Mouse (Mus musculus) cerebellum, adult 8-10 months (tissue): ENCODE measurements around the gene Dda1.
A peak's percentile ranks its signal among the peaks of the same experiment; 100 is the strongest.

ENCODE experiments used
- DNase-seq: peaks from one replicate; pipeline ENCODE4 v3.0.0; 2022

Dda1 gene

GRCm38 (mm10) chr8:71469411-71469810 is 412 bp downstream of the Dda1 start:
- DNase-seq: peak; percentile 62

- peak; percentile 47 for DNase-seq
These were observed 1.3 kb downstream of the Dda1 start for GRCm38 (mm10) chr8:71470146-71470912.

- DNase-seq: peak; percentile 23
These were observed 1.9 kb downstream of the Dda1 start for GRCm38 (mm10) chr8:71470913-71471255.

- DNase-seq: peak; percentile 16
These were observed 2.9 kb downstream of the Dda1 start for GRCm38 (mm10) chr8:71471861-71472260.

- peak; percentile 13 for DNase-seq
These were observed 3.8 kb downstream of the Dda1 start for GRCm38 (mm10) chr8:71472601-71473386.

GRCm38 (mm10) chr8:71474344-71474743 is 5.3 kb downstream of the Dda1 start:
- DNase-seq: no peak

- no peak for DNase-seq
These were observed 6.0 kb downstream of the Dda1 start for GRCm38 (mm10) chr8:71474785-71475701.

GRCm38 (mm10) chr8:71475702-71476075 is 6.7 kb downstream of the Dda1 start:
- DNase-seq: no peak

- DNase-seq: peak; percentile 83
These were observed 7.3 kb downstream of the Dda1 start for GRCm38 (mm10) chr8:71476099-71476940.

- DNase-seq: no peak
These were observed 8.3 kb downstream of the Dda1 start for GRCm38 (mm10) chr8:71477196-71477845.

- DNase-seq: no peak
These were observed 9.9 kb downstream of the Dda1 start for GRCm38 (mm10) chr8:71478943-71479342.

- no peak for DNase-seq
These were observed 14.9 kb downstream of the Dda1 start for GRCm38 (mm10) chr8:71483932-71484331.

- no peak for DNase-seq
These were observed 15.7 kb downstream of the Dda1 start for GRCm38 (mm10) chr8:71484736-71485135.

GRCm38 (mm10) chr8:71485142-71486135 is 16.4 kb downstream of the Dda1 start, which contains the start of gene Ano8:
TSS of gene Ano8 (minus strand) at chr8:71485963.
- peak; percentile 84 for DNase-seq

- no peak for DNase-seq
These were observed 17.1 kb downstream of the Dda1 start for GRCm38 (mm10) chr8:71486136-71486529.

GRCm38 (mm10) chr8:71487691-71488445 is 18.9 kb downstream of the Dda1 start, which contains the start of gene Gtpbp3:
TSS of gene Gtpbp3 (plus strand) at chr8:71488103.
- DNase-seq: peak; percentile 71

GRCm38 (mm10) chr8:71488454-71488853 is 19.5 kb downstream of the Dda1 start:
- DNase-seq: peak; percentile 86

GRCm38 (mm10) chr8:71495039-71495438 is 26.0 kb downstream of the Dda1 start:
- DNase-seq: peak; percentile 85

GRCm38 (mm10) chr8:71495811-71496210 is 26.8 kb downstream of the Dda1 start:
- DNase-seq: peak; percentile 35
